Mouse (Mus musculus) lung, adult 2 months (tissue): ENCODE results near the gene Anks1.

Source experiments
- CTCF ChIP-seq: fragments of 200-500 bp; IDR thresholded peaks from 2 replicates; pipeline ENCODE4 v1.5.1; 2011; ENCODE audit warnings: mild to moderate bottlenecking, low read length, control low read depth; ENCODE audit not compliant: insufficient read depth
- POLR2A ChIP-seq: fragments of 200-500 bp; IDR thresholded peaks from 2 replicates; pipeline ENCODE4 v1.6.1; 2011; ENCODE audit warnings: low read depth, mild to moderate bottlenecking, control low read depth, low read length, borderline replicate concordance; ENCODE audit errors: extremely low read depth

DNA sequence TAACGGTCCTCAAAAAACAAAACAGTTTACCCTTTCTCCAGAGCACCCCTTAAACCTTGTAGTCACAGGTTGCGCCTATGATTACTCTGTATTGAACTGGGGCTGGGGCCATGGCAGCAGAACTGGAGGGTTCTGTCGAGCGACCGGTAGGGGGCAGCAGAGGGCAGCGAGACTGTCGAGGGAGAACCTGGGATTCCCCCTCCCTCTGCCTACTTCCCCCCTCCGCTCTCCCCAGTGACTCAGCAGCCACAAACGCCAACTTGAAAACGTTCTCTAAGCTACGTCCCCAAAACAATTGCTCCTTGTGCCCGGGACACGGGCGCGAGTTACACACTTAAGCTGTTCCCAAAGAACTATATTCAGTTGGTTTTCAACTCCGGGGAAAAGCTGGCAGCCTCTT lies 175.9 kb downstream of the Anks1 start:
- TF ChIP-seq CTCF (peak; percentile 81), POLR2A (no peak)
